Mouse (Mus musculus): ENCODE results near the gene Kifc3.

DNA sequence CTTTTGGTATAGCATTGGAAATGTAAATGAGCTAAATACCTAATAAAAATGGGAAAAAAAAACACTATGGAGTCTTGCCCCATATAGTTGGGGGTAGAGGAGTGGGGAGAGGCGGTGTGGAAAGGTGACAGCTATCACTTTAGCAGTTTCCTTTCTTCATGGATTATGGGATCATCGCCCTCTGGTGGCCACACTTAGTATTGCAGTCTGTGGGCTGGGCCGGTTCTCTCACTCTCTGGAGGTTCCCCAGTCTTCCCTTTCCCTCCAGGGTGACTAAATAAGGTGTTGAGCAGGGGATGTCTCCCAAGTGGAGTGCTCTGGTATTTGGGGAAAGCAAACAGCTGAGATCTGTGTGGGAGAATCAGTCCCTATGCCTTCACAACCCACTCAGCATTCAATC lies 33.1 kb upstream of the Kifc3 start:
- TF ChIP-seq CTCF (IDR thresholded peaks at IDR 0.05; ENCODE audit: extremely low read depth, insufficient read length, insufficient replicate concordance, low read depth, low read length) (peak; percentile 76; the same call in 1 of the 2 replicates), POLR2A (IDR thresholded peaks at IDR 0.05; ENCODE audit: low read depth, low read length) (no peak)

All from small intestine, adult 2 months (tissue).